ENCODE assay signal across 33 mouse cellular contexts in genomic region chr3:51685539-51685938, GRCm38 (mm10). TPM values are rescaled to one million over a fixed set of nuclear protein-coding genes. Genes with fewer than 3 reads are reported as not detected.
"Had no signal": no experiment of that assay in that cellular context is flagged by ENCODE, and none has a peak within 500 bp of the region (broad histone marks: within the 10 kb centered on the region; RNA-seq: fewer than 3 reads in every experiment).

No protein-coding gene starts in this region.

- H3K9ac ChIP-seq: limb, embryonic 12.5 days; limb, embryonic 13.5 days; limb, embryonic 15.5 days; liver, embryonic 12.5 days; liver, embryonic 13.5 days; liver, embryonic 14.5 days; liver, embryonic 15.5 days; liver, postnatal 0 days; lung, embryonic 14.5 days; lung, embryonic 15.5 days; midbrain, embryonic 12.5 days; midbrain, embryonic 13.5 days; midbrain, embryonic 15.5 days; neural tube, embryonic 12.5 days had no signal

- H3K36me3 ChIP-seq: liver, embryonic 15.5 days had no signal

- H3K27ac ChIP-seq: limb, embryonic 10.5 days; limb, embryonic 12.5 days; limb, embryonic 13.5 days; limb, embryonic 15.5 days; liver, embryonic 12.5 days; liver, embryonic 13.5 days; liver, embryonic 14.5 days; liver, embryonic 15.5 days; lung, embryonic 15.5 days; macrophage; midbrain, embryonic 10.5 days; midbrain, embryonic 12.5 days; midbrain, embryonic 13.5 days; midbrain, embryonic 15.5 days; neural tube, embryonic 12.5 days had no signal

- H3K4me3 ChIP-seq: limb, embryonic 10.5 days; limb, embryonic 12.5 days; limb, embryonic 13.5 days; limb, embryonic 15.5 days; liver, embryonic 12.5 days; liver, embryonic 13.5 days; liver, embryonic 15.5 days; lung, embryonic 15.5 days; megakaryocyte, embryonic 14.5 days; midbrain, embryonic 10.5 days; midbrain, embryonic 12.5 days; midbrain, embryonic 13.5 days; midbrain, embryonic 15.5 days; myocyte; neural tube, embryonic 12.5 days had no signal

- H3K4me2 ChIP-seq: limb, embryonic 12.5 days; limb, embryonic 13.5 days; limb, embryonic 15.5 days; liver, embryonic 11.5 days; liver, embryonic 12.5 days; liver, embryonic 13.5 days; liver, embryonic 15.5 days; lung, embryonic 14.5 days; lung, embryonic 15.5 days; midbrain, embryonic 11.5 days; midbrain, embryonic 12.5 days; midbrain, embryonic 13.5 days; midbrain, embryonic 15.5 days; neural tube, embryonic 12.5 days had no signal

- DNase-seq: left cerebral cortex, postnatal 4 days; liver; liver, embryonic 13.5 days; liver, postnatal 0 days; lung, adult 18-20 months; lung, adult 2 months; lung, embryonic 14.5 days; lung, postnatal 10 days; lung, postnatal 14 days; lung, postnatal 36 days; lung, postnatal 4 days; midbrain, embryonic 14.5 days had no signal

- H3K4me1 ChIP-seq: limb, embryonic 10.5 days; limb, embryonic 12.5 days; limb, embryonic 13.5 days; limb, embryonic 15.5 days; lung, embryonic 15.5 days; midbrain, embryonic 10.5 days; midbrain, embryonic 12.5 days; midbrain, embryonic 13.5 days; midbrain, embryonic 15.5 days; neural tube, embryonic 12.5 days had no signal

- H3K9me3 ChIP-seq: limb, embryonic 10.5 days; limb, embryonic 12.5 days; limb, embryonic 13.5 days; limb, embryonic 15.5 days; liver, embryonic 12.5 days; liver, embryonic 13.5 days; liver, embryonic 15.5 days; lung, embryonic 15.5 days; midbrain, embryonic 10.5 days; midbrain, embryonic 12.5 days; midbrain, embryonic 13.5 days; midbrain, embryonic 15.5 days; neural tube, embryonic 12.5 days had no signal

- H3K27me3 ChIP-seq: limb, embryonic 12.5 days; limb, embryonic 13.5 days; limb, embryonic 15.5 days; liver, embryonic 13.5 days; liver, embryonic 15.5 days; lung, embryonic 15.5 days; midbrain, embryonic 12.5 days; midbrain, embryonic 13.5 days; midbrain, embryonic 15.5 days; neural tube, embryonic 12.5 days had no signal

RNA-seq across cellular contexts. Expression of gene Mgst2, which starts 25.4 kb away (rescaled TPM):
- total RNA-seq: left cerebral cortex, postnatal 25 days; left cerebral cortex, postnatal 36 days; liver, adult 2 months had no signal
- polyA plus RNA-seq: midbrain, embryonic 11.5 days had no signal
